Comparison of ENCODE assay signal across 25 mouse cellular contexts in genomic region chr9:78371441-78371840, GRCm38 (mm10). TPM values are rescaled to one million over a fixed set of nuclear protein-coding genes. Genes with fewer than 3 reads are reported as not detected.
"Had no signal": no experiment of that assay in that cellular context is flagged by ENCODE, and none has a peak within 500 bp of the region (broad histone marks: within the 10 kb centered on the region; RNA-seq: fewer than 3 reads in every experiment).

No protein-coding gene starts in this region.

- H3K4me3 ChIP-seq: lung, embryonic 15.5 days; megakaryocyte, embryonic 14.5 days; midbrain, embryonic 12.5 days; neural tube, embryonic 12.5 days; stomach, embryonic 15.5 days had no signal

- H3K9me3 ChIP-seq: lung, embryonic 15.5 days; megakaryocyte, embryonic 14.5 days; midbrain, embryonic 12.5 days; neural tube, embryonic 12.5 days; stomach, embryonic 15.5 days had no signal

- H3K27ac ChIP-seq: lung, embryonic 15.5 days; macrophage; midbrain, embryonic 12.5 days; neural tube, embryonic 12.5 days; stomach, embryonic 15.5 days; stomach, postnatal 0 days had no signal

- H3K36me3 ChIP-seq: lung, embryonic 15.5 days; midbrain, embryonic 12.5 days; neural tube, embryonic 12.5 days; stomach, embryonic 15.5 days had no signal

- DNase-seq: liver, postnatal 0 days; lung, adult 2 months; lung, postnatal 14 days; lung, postnatal 36 days; midbrain, embryonic 14.5 days; right cerebral cortex, postnatal 14 days; thymus, adult 2 months; thymus, postnatal 25 days; thymus, postnatal 4 days had no signal

- H3K27me3 ChIP-seq: lung, embryonic 15.5 days; midbrain, embryonic 12.5 days; neural tube, embryonic 12.5 days; stomach, embryonic 15.5 days had no signal

- H3K4me1 ChIP-seq: lung, embryonic 15.5 days; megakaryocyte, embryonic 14.5 days; midbrain, embryonic 12.5 days; neural tube, embryonic 12.5 days; stomach, embryonic 15.5 days had no signal

- H3K4me2 ChIP-seq: lung, embryonic 15.5 days; midbrain, embryonic 12.5 days; neural tube, embryonic 12.5 days; stomach, embryonic 15.5 days had no signal

- H3K9ac ChIP-seq: liver, postnatal 0 days; lung, embryonic 15.5 days; midbrain, embryonic 12.5 days; neural tube, embryonic 12.5 days; stomach, embryonic 15.5 days had no signal

- ATAC-seq: liver, postnatal 0 days; lung, postnatal 0 days; midbrain, embryonic 16.5 days had no signal

RNA-seq across cellular contexts. Expression of gene Dppa5a, which starts 3.5 kb away (rescaled TPM):
- total RNA-seq: megakaryocyte progenitor cell, adult 5-6 weeks; monocyte, adult 5-6 weeks; neutrophil, adult 5-6 weeks had no signal
- polyA plus RNA-seq: liver, postnatal 0 days; lung, embryonic 15.5 days; macrophage; midbrain, embryonic 12.5 days; neural tube, embryonic 12.5 days; spleen, adult 2 months; stomach, embryonic 15.5 days had no signal

RNA-seq across cellular contexts. Expression of gene Ooep, which starts 7.1 kb away (rescaled TPM):
- total RNA-seq: megakaryocyte progenitor cell, adult 5-6 weeks; monocyte, adult 5-6 weeks; neutrophil, adult 5-6 weeks had no signal
- polyA plus RNA-seq: liver, postnatal 0 days; macrophage; spleen, adult 2 months; testis, adult 2 months had no signal

RNA-seq across cellular contexts. Expression of gene Gsta2, which starts 15.9 kb away (rescaled TPM):
- total RNA-seq: megakaryocyte progenitor cell, adult 5-6 weeks; monocyte, adult 5-6 weeks; neutrophil, adult 5-6 weeks had no signal
- polyA plus RNA-seq: macrophage; midbrain, embryonic 12.5 days; midbrain, embryonic 14.5 days; midbrain, embryonic 16.5 days; neural tube, embryonic 12.5 days; neural tube, embryonic 14.5 days had no signal

RNA-seq across cellular contexts. Expression of gene Ddx43, which starts 24.1 kb away (rescaled TPM):
- polyA plus RNA-seq: liver, postnatal 0 days; macrophage had no signal

RNA-seq across cellular contexts. Expression of gene Omt2b, which starts 44.1 kb away (rescaled TPM):
- total RNA-seq: megakaryocyte progenitor cell, adult 5-6 weeks; monocyte, adult 5-6 weeks; neutrophil, adult 5-6 weeks had no signal
- polyA plus RNA-seq: liver, postnatal 0 days; lung, adult 2 months; lung, embryonic 15.5 days; lung, postnatal 0 days; macrophage; midbrain, embryonic 12.5 days; midbrain, embryonic 14.5 days; midbrain, embryonic 16.5 days; neural tube, embryonic 12.5 days; neural tube, embryonic 14.5 days; spleen, adult 2 months; stomach, embryonic 15.5 days; stomach, postnatal 0 days; testis, adult 2 months; urinary bladder, adult 2 months had no signal
